Mouse (Mus musculus): ENCODE measurements at regions not wholly inside any gene's neighbourhood (a gene's known extent, or its start where the extent isn't known, plus 50 kb on each side); places are given as distances from the start of the nearest gene placed in this dataset.

DNA sequence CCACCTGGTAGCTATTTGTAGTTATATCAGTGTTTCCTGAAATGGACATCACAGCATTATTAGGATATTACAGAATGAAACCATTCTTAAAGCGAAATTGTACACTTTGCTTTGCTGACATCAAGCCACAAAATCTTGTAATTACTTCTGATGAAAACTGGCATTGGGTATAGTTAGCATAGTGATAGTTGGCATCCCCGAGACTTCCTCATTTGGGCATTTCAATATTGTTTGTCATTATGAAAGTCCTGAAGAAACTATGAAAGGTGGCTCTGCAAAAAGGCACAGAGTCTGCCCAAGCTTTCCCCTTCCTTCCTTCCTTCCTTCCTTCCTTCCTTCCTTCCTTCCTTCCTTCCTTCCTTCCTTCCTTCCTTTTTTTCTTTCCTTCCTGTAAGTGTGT is 217.5 kb upstream of the Fggy start:
- TF ChIP-seq EP300 (optimal IDR thresholded peaks at IDR 0.05) (no peak), CTCF (IDR thresholded peaks at IDR 0.05; ENCODE audit: low read depth) (no peak)
